Mouse (Mus musculus): ENCODE measurements at regions not wholly inside any gene's neighbourhood (a gene's known extent, or its start where the extent isn't known, plus 50 kb on each side); places are given as distances from the start of the nearest gene placed in this dataset.

GRCm38 (mm10) chr4:140463296-140463695 is 202.5 kb downstream of the Arhgef10l start:
- DNase-seq: no peak

- no peak for DNase-seq
Observed at GRCm38 (mm10) chr4:140461317-140461716, 204.5 kb downstream of the Arhgef10l start.

GRCm38 (mm10) chr4:140449062-140449461 is 202.5 kb upstream of the Igsf21 start:
- DNase-seq: no peak

GRCm38 (mm10) chr4:140446455-140446854 is 199.9 kb upstream of the Igsf21 start:
- no peak for DNase-seq

- DNase-seq: no peak
Observed at GRCm38 (mm10) chr4:140445931-140446330, 199.3 kb upstream of the Igsf21 start.

- DNase-seq: no peak
Observed at GRCm38 (mm10) chr4:140443221-140443620, 196.6 kb upstream of the Igsf21 start.

GRCm38 (mm10) chr4:140441805-140442204 is 195.2 kb upstream of the Igsf21 start:
- no peak for DNase-seq

- DNase-seq: no peak
Observed at GRCm38 (mm10) chr4:140439856-140440255, 193.3 kb upstream of the Igsf21 start.

GRCm38 (mm10) chr4:140436030-140436429 is 189.4 kb upstream of the Igsf21 start:
- no peak for DNase-seq

- no peak for DNase-seq
Observed at GRCm38 (mm10) chr4:140433744-140434542, 187.4 kb upstream of the Igsf21 start.

GRCm38 (mm10) chr4:140432101-140432500 is 185.5 kb upstream of the Igsf21 start:
- DNase-seq: no peak

- DNase-seq: no peak
Observed at GRCm38 (mm10) chr4:140427039-140427438, 180.5 kb upstream of the Igsf21 start.

GRCm38 (mm10) chr4:140423791-140424190 is 177.2 kb upstream of the Igsf21 start:
- DNase-seq: no peak

GRCm38 (mm10) chr4:140421926-140422585 is 175.5 kb upstream of the Igsf21 start:
- no peak for DNase-seq

GRCm38 (mm10) chr4:140419720-140420412 is 173.3 kb upstream of the Igsf21 start:
- no peak for DNase-seq

GRCm38 (mm10) chr4:140412312-140412930 is 165.8 kb upstream of the Igsf21 start:
- no peak for DNase-seq

- no peak for DNase-seq
Observed at GRCm38 (mm10) chr4:140408446-140408845, 161.9 kb upstream of the Igsf21 start.

- DNase-seq: no peak
Observed at GRCm38 (mm10) chr4:140406913-140407312, 160.3 kb upstream of the Igsf21 start.

GRCm38 (mm10) chr4:140405993-140406881 is 159.7 kb upstream of the Igsf21 start:
- no peak for DNase-seq

- no peak for DNase-seq
Observed at GRCm38 (mm10) chr4:140405427-140405826, 158.8 kb upstream of the Igsf21 start.

GRCm38 (mm10) chr4:140403128-140403527 is 156.5 kb upstream of the Igsf21 start:
- no peak for DNase-seq

- DNase-seq: no peak
Observed at GRCm38 (mm10) chr4:140402319-140402718, 155.7 kb upstream of the Igsf21 start.
